Mouse (Mus musculus) hindbrain, embryonic 14.5 days (tissue): ENCODE data around the gene Ralgapb. TPM values are rescaled to one million over a fixed set of nuclear protein-coding genes. Genes with fewer than 3 reads are reported as not detected.
"Not testable (repeated sequence)": the region's sequence is repeated elsewhere in the genome, so short reads cannot be mapped to it uniquely, and the experiment has no call there.

ENCODE experiments used
- ATAC-seq: fragments of 200-750 bp; cut with Nextera tagmentation; 2 replicates; pipeline ENCODE4 v1.8.0; 2017; ENCODE audit warnings: moderate number of reproducible peaks, mild to moderate bottlenecking, moderate TSS enrichment, moderate library complexity; ENCODE audit not compliant: low FRiP score
- DNase-seq: peaks from one replicate; pipeline ENCODE4 v3.0.0-alpha.2; 2015; ENCODE audit warnings: low spot score
- H3K27ac ChIP-seq: fragments of 300-500 bp; sonication (generic); 2 replicates; pipeline ENCODE4 v1.5.1; 2014; ENCODE audit warnings: mild to moderate bottlenecking, moderate library complexity
- H3K27me3 ChIP-seq: fragments of 300-500 bp; sonication (generic); 2 replicates; pipeline ENCODE4 v1.6.1; 2014; ENCODE audit warnings: mild to moderate bottlenecking, low read length, mixed read lengths; ENCODE audit not compliant: control insufficient read depth, insufficient read depth
- H3K36me3 ChIP-seq: fragments of 300-500 bp; sonication (generic); replicated peaks from 2 replicates; pipeline ENCODE4 v1.6.1; 2014; ENCODE audit not compliant: control insufficient read depth, insufficient read depth
- H3K4me1 ChIP-seq: fragments of 300-500 bp; sonication (generic); replicated peaks from 2 replicates; pipeline ENCODE4 v1.6.1; 2014; ENCODE audit warnings: antibody characterized with exemption, low read length, mixed read lengths; ENCODE audit not compliant: control insufficient read depth, insufficient read depth
- H3K4me2 ChIP-seq: fragments of 300-500 bp; sonication (generic); replicated peaks from 2 replicates; pipeline ENCODE4 v1.6.1; 2014; ENCODE audit warnings: mild to moderate bottlenecking, moderate library complexity
- H3K4me3 ChIP-seq: fragments of 300-500 bp; sonication (generic); replicated peaks from 2 replicates; pipeline ENCODE4 v1.5.1; 2014; ENCODE audit warnings: mild to moderate bottlenecking, low read length
- H3K9ac ChIP-seq: fragments of 300-500 bp; sonication (generic); 2 replicates; pipeline ENCODE4 v1.6.1; 2014
- H3K9me3 ChIP-seq: fragments of 300-500 bp; sonication (generic); 2 replicates; pipeline ENCODE4 v1.6.1; 2016; ENCODE audit warnings: low read length; ENCODE audit not compliant: control insufficient read depth
- WGBS: fragments of 180-500 bp; shearing (Covaris S2); extraction: QIAGEN DNeasy Blood & Tissue Kit; methylation state at CpG from one replicate; pipeline ENCODE4 v1.1.7; 2014; 5-methylcytosine and 5-hydroxymethylcytosine counted together
- polyA plus RNA-seq: library from polyadenylated mRNA; unstranded; fragments of >200 nt; fragmentation: Nextera tagmentation; extraction: Ambion mirVana; gene quantifications from 2 replicates; pipeline ENCODE4 v1.2.1, GENCODE M21; 2014

Ralgapb gene
- polyA plus RNA-seq, 1 experiment from 2014 or later: 34.7 TPM

DNA sequence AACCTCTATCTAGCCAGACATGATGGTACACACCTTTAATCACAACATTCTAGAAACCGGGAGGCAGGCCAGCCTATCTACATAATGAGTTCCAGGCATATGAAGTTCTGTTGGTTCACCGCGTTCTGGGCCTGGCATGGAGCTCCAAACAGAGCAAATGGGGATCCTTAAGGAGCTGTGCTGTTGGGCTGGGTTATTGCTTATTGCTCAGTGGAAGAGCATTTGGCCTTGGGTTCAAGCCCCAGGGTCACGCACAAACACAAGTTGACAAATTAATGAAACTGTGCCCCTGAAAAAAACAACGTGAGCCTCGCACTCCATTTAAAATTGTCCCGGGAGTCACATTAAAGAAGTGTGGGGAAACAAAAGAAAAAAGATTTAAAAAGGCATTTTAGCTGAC, 20.2 kb upstream of the Ralgapb start:
- no peaks in the 10 kb centered on the region for H3K4me1 ChIP-seq
- no peak for DNase-seq
- WGBS: 87% methylated on average over 7 of the region's 7 CpGs
- no peak overlapping the region for H3K27ac ChIP-seq
- no peaks in the 10 kb centered on the region for H3K9me3 ChIP-seq
- H3K4me2 ChIP-seq: no peak overlapping the region
- H3K9ac ChIP-seq: no peak overlapping the region
- no peak overlapping the region for H3K4me3 ChIP-seq
- H3K36me3 ChIP-seq: peaks cover 14% of the 10 kb centered on the region
- H3K27me3 ChIP-seq: no peaks in the 10 kb centered on the region
- no peak for ATAC-seq

DNA sequence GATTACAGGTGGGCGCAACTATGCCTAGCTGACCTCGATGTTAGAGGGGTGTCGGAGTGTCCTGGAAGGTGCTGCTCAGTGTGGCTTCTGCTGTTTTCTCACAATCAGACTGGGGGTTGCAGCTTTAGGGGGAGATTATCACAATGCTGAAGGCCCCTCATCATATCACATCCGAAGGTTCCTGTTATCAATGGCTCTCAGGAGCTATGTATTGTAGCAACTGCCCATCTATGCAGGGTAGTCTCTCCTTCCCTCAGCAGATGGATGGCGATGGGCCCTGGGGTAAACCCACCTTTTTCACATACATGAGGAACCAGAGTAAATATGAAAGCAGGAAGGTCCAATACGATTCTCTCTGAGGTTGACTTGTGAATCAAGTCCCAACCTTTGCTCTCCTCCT, 13.3 kb upstream of the Ralgapb start:
- Histone ChIP-seq H3K4me1 (no peaks in the 10 kb centered on the region), H3K4me2 (no peak overlapping the region), H3K4me3 (no peak overlapping the region), H3K36me3 (no peaks in the 10 kb centered on the region), H3K27ac (no peak overlapping the region), H3K9ac (no peak overlapping the region), H3K27me3 (no peaks in the 10 kb centered on the region), H3K9me3 (no peaks in the 10 kb centered on the region)
- DNase-seq: no peak
- ATAC-seq: no peak
- 91% methylated on average over 6 of the region's 6 CpGs for WGBS

DNA sequence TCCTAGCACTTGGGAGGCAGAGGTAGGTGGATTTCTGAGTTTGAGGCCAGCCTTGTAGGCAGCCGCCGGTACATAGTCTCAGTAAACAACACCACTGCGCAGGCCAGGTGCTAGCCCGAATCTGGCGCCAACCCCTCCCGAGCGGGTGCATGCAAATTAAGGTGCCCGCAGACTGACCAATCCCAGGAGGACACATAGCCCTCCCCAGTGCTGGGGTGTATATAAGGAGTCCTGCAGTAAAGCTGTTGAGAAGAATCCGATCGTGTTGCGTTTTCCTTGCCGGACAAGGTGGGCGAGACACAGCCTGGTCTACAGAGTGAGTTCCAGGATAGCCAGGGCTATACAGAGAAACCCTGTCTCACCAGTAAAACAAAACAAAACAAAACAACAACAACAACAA, 12.5 kb upstream of the Ralgapb start:
- not testable (repeated sequence) for H3K9ac ChIP-seq, H3K4me1 ChIP-seq, H3K27ac ChIP-seq, H3K4me3 ChIP-seq, H3K27me3 ChIP-seq, H3K9me3 ChIP-seq, H3K36me3 ChIP-seq, ATAC-seq, DNase-seq, H3K4me2 ChIP-seq
- WGBS: 76% methylated on average over 13 of the region's 13 CpGs

DNA sequence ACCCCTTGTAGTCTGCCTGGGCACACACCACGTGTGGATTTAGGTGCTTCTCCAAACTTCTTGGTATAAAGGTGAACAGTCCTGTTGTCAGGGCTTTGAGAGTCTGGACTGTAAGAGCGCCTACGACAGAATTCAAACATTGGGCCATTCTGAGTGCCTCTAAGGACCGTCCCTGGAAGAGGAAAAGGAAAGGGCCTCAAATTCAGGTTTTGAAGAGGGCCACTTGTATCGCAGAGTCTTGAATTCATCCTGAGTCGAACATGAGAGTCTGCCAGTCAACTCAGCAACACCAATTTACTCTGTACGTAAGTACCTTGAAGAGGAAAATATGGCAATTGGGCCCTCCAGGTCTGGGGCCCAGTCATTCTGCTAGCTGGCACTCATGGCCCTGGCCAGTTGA, 6.7 kb upstream of the Ralgapb start:
- ATAC-seq (no peak), DNase-seq (no peak)
- Histone ChIP-seq H3K9me3 (no peaks in the 10 kb centered on the region), H3K4me3 (no peak overlapping the region), H3K4me2 (no peak overlapping the region), H3K4me1 (no peaks in the 10 kb centered on the region), H3K36me3 (no peaks in the 10 kb centered on the region), H3K27me3 (no peaks in the 10 kb centered on the region), H3K9ac (no peak overlapping the region), H3K27ac (no peak overlapping the region)
- 87% methylated on average over 7 of the region's 7 CpGs for WGBS

DNA sequence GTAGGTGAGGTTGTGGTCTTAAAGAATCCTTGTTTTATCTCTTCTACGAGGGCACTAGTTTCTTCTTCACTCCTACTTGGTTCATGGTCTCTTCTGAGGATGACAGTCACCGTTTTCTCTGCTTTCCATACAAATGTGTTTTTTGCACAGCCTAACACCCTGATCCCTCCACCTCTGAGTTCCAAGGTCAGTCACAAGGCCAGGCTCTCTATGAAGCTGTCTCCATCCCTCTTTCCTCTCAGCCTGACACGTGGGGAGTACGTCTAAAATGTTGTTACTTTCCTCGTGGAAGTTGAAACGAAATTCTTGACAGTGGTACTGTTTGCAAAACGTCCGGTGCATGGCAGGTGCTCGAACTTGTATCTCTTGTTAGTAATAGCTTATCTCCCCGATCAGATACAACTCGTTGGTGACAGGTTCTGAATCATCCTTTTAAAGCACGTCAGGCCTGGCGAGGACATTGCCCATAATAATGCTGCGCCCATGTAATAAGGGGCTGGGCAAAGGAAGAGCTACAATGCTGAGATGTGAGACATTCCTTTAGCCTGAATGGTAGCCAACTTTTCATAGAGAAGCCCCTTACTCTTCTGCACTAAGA, 552 bp upstream of the Ralgapb start:
- DNase-seq: no peak
- Histone ChIP-seq H3K4me1 (peaks cover 23% of the 10 kb centered on the region), H3K9ac (peak overlapping the region; percentile 58), H3K4me3 (peak overlapping the region; percentile 94), H3K36me3 (no peaks in the 10 kb centered on the region), H3K27ac (peak overlapping the region; percentile 92), H3K4me2 (peak overlapping the region; percentile 61), H3K27me3 (no peaks in the 10 kb centered on the region), H3K9me3 (no peaks in the 10 kb centered on the region)
- peak; percentile 39 for ATAC-seq
- WGBS: 26% methylated on average over 14 of the region's 14 CpGs

DNA sequence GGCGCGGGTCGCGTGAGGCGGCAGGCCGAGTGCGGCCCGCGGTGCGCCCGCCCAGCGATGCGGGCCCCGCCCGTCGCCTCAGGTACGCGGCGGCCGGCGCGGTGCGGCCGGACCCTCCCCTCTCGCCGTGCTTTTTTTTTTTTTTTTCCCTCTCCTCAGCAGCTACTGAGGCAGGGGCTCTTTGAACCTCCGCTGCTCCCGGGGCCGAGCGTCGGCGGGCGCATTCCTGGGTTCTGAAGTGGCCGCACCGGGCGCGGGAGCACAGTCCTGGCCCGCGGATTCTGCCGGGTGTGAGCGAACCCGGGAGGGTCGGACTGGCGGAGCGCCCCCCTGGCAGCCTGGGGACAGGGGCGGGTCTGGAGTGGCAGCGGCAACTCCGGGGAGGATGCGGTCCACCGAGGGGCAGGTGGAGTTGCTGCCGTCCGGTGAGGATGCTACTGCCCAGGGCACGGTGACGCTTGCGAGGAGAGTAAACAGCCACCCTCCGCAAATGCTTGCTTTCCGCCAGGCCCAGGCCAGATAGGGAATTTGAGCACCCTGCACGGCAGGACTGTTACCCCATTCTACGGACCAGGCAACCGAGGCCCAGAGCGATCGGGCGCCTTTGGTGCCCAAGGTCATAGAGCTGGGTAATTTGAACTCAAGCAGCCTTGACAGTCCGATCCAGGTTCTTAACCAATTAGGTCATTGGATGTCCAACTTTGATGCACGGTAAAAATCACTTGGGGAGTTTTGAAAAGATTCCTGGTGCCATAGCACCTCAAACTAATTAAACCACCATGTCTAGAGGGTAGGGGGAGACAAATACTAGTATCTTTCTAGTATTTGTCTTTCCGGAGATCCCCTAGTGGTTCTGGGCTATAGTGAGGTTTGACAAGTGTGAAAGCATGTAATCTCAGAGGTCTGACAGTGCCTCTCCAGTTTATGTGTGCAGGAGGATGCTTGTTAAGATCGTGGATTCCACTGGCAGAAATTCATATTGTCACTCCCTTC, 670 bp downstream of the Ralgapb start:
- Histone ChIP-seq H3K9me3 (no peaks in the 10 kb centered on the region), H3K27me3 (no peaks in the 10 kb centered on the region), H3K4me2 (peak overlapping the region; percentile 93), H3K4me1 (peaks cover 23% of the 10 kb centered on the region), H3K9ac (peak overlapping the region; percentile 95), H3K4me3 (peak overlapping the region; percentile 94), H3K36me3 (no peaks in the 10 kb centered on the region), H3K27ac (peak overlapping the region; percentile 92)
- DNase-seq (no peak), ATAC-seq (peak; percentile 62)
- WGBS: 3% methylated on average over 45 of the region's 67 CpGs

DNA sequence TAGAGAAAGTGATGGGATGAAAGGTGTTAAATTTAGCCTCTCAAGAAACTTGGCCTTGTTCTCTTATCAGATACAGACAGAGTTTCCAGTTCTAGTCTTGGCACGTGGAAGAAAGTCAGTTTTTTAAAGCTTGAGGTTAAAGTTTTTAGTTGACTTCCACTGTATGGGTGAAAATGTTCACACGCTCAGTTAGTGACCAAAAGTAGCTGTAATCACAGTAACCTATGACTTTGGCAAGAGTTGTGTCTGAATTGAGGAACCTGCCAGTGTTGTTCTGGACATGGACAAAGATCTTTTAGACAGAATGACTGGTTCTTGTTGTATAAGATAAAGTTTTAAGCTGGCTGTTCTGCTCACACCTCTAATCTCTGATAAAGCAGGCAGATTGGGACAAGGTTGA, 3.6 kb downstream of the Ralgapb start:
- Histone ChIP-seq H3K9ac (no peak overlapping the region), H3K4me3 (no peak overlapping the region), H3K9me3 (no peaks in the 10 kb centered on the region), H3K36me3 (no peaks in the 10 kb centered on the region), H3K27ac (no peak overlapping the region), H3K4me1 (peaks cover 23% of the 10 kb centered on the region), H3K4me2 (no peak overlapping the region), H3K27me3 (no peaks in the 10 kb centered on the region)
- ATAC-seq (no peak), DNase-seq (no peak)
- 86% methylated on average over 2 of the region's 2 CpGs for WGBS

DNA sequence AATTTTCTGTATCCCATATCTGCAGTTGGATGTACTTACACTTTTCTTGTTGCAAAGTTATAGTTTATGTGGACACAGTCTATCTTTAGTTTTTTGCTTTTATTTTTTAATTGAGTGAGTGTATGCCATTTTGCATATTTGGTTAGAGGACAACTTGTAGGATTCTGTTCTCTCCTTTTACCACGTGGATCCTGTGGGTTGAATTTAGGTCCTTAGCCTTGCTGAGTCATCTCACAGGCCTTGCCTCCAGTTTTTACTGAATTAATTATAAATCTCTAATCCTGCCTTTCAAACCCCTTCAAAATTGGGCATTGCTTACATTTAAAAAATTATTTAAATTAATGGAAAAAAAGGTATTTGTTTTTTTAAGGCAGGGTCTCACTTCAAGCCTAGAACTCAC, 6.2 kb downstream of the Ralgapb start:
- Histone ChIP-seq H3K4me1 (peaks cover 20% of the 10 kb centered on the region), H3K9me3 (no peaks in the 10 kb centered on the region), H3K36me3 (peaks cover 3% of the 10 kb centered on the region; the same call in 1 of the 2 replicates), H3K4me2 (no peak overlapping the region), H3K4me3 (no peak overlapping the region), H3K27me3 (no peaks in the 10 kb centered on the region), H3K9ac (no peak overlapping the region), H3K27ac (no peak overlapping the region)
- no peak for ATAC-seq
- 90% methylated on average over 1 of the region's 1 CpGs for WGBS
- DNase-seq: no peak

DNA sequence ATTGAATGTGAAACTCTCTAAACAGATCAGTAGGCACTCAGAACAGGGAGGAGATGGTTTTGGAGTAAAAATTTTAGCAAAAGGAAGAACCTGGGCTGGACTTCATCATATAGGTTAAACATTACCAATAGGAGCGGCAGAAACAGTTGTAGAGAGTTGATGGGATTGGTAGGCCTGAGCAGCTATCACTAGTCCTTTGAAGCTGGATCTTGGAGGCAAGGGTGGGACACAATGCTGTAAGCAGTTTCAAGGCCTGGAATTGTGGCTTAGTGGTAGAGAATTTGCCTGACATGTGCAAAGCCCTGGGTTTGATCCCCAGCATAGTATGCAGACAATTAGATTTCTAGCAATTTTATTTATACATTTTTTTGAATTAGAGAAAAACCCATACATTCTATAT, 9.0 kb downstream of the Ralgapb start:
- no peak overlapping the region for H3K9ac ChIP-seq
- H3K27ac ChIP-seq: no peak overlapping the region
- no peak for ATAC-seq
- 90% methylated on average over 1 of the region's 1 CpGs for WGBS
- H3K4me3 ChIP-seq: no peak overlapping the region
- H3K36me3 ChIP-seq: peaks cover 18% of the 10 kb centered on the region
- DNase-seq: no peak
- H3K27me3 ChIP-seq: no peaks in the 10 kb centered on the region
- H3K4me1 ChIP-seq: no peaks in the 10 kb centered on the region
- H3K9me3 ChIP-seq: no peaks in the 10 kb centered on the region
- no peak overlapping the region for H3K4me2 ChIP-seq
